8 mouse cellular contexts compared by ENCODE assay signal in genomic region chr11:74838441-74838840, GRCm38 (mm10). TPM values are rescaled to one million over a fixed set of nuclear protein-coding genes. Genes with fewer than 3 reads are reported as not detected.
DNase-seq lines count a peak whose midpoint lies in the region; ATAC-seq lines count a peak whose summit lies in the region.

No protein-coding gene starts in this region.

- H3K27ac ChIP-seq in hindbrain, embryonic 15.5 days (replicated peaks), result peak overlapping the region; percentile 88

- ATAC-seq in hindbrain, embryonic 15.5 days (ENCODE audit: low FRiP score, low read depth), result peak; percentile 71

- H3K4me3 ChIP-seq in hindbrain, embryonic 15.5 days, result peak overlapping the region; percentile 51

- peak overlapping the region; percentile 53 for H3K9ac ChIP-seq in hindbrain, embryonic 15.5 days

- 1% methylated on average over 35 of the region's 35 CpGs for WGBS in hindbrain, embryonic 15.5 days

- peak; percentile 93 for DNase-seq in WW6 (ENCODE audit: low read depth, low spot score)
- peak; percentile 89 to 95 for DNase-seq in cerebellum, postnatal 36 days
- DNase-seq in frontal cortex, postnatal 36 days (ENCODE audit: low spot score in 2 of 2), result peak; percentile 86 to 93
- peak; percentile 88 to 92 for DNase-seq in left cerebral cortex, adult 18-20 months (ENCODE audit: low spot score in 2 of 2)
- peak; percentile 97 for DNase-seq in lung, postnatal 4 days
- DNase-seq in right cerebral cortex, adult 18-20 months, result peak; percentile 93
- DNase-seq in urinary bladder, postnatal 10 days (ENCODE audit: low spot score), result peak; percentile 69

- no peaks in the 10 kb centered on the region for H3K9me3 ChIP-seq in hindbrain, embryonic 15.5 days

- H3K36me3 ChIP-seq in hindbrain, embryonic 15.5 days, result peaks cover 8% of the 10 kb centered on the region

- no peaks in the 10 kb centered on the region for H3K27me3 ChIP-seq in hindbrain, embryonic 15.5 days

- peak overlapping the region; percentile 90 for H3K4me2 ChIP-seq in hindbrain, embryonic 15.5 days

- peaks cover 62% of the 10 kb centered on the region for H3K4me1 ChIP-seq in hindbrain, embryonic 15.5 days (replicated peaks)

RNA-seq across cellular contexts. Expression of gene Mnt, which starts 7.7 kb away (rescaled TPM):
- polyA plus RNA-seq in hindbrain, embryonic 15.5 days (2015; fragmentation: Nextera tagmentation; extraction: Ambion mirVana), result 8.7 and 9.7 TPM in 2 replicates
- 10 to 100 TPM; 35.1 to 36.0 TPM for total RNA-seq in left cerebral cortex, adult 18-20 months (2021)

RNA-seq across cellular contexts. Expression of gene Sgsm2, which starts 58.4 kb away (rescaled TPM):
- 25.9 and 29.9 TPM in 2 replicates for polyA plus RNA-seq in hindbrain, embryonic 15.5 days (2015; fragmentation: Nextera tagmentation; extraction: Ambion mirVana)
- total RNA-seq in left cerebral cortex, adult 18-20 months (2021), result 10 to 100 TPM; 85.2 to 93.8 TPM

RNA-seq across cellular contexts. Expression of gene Tsr1, which starts 59.4 kb away (rescaled TPM):
- polyA plus RNA-seq in hindbrain, embryonic 15.5 days (2015; fragmentation: Nextera tagmentation; extraction: Ambion mirVana), result 26.5 and 29.0 TPM in 2 replicates
- 10 to 100 TPM; 29.9 to 31.1 TPM for total RNA-seq in left cerebral cortex, adult 18-20 months (2021)

Comparison
In these comparisons a context has a peak if more than half of its experiments do, and no peak if none do; other contexts are left out.
1. Peak in every context shown above with its lines: DNase-seq, ATAC-seq, H3K4me3 ChIP-seq and H3K27ac ChIP-seq.